Mouse (Mus musculus): ENCODE data around the gene Hsd17b1. TPM values are rescaled to one million over a fixed set of nuclear protein-coding genes. Genes with fewer than 3 reads are reported as not detected.
A peak's percentile ranks its signal among the peaks of the same experiment; 100 is the strongest.
"Not testable (repeated sequence)": the region's sequence is repeated elsewhere in the genome, so short reads cannot be mapped to it uniquely, and the experiment has no call there.

Gene Hsd17b1
- total RNA-seq, 2 experiments from 2014 or later, result 0.41 to 0.77 TPM

DNA sequence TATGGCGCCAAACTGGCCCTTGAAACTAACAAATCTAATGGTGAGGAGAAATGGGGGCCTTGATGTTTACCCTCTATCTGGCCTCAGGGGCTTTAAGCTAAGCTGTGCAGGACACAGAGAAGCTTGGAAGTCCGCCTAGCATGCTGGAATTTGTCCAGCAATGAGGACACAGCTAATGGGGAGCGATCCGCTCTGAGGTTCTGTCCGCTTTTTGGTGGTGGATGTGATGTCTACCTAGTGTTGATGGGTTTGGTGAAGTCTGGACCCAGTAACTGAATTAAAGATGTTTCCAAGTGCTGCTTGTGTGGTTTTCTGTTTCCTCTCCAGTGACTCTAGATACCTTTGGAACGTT, 8.1 kb downstream of the Hsd17b1 start:
- DNase-seq, result peak in 1 of 2 experiments; percentile 19

GRCm38 (mm10) chr11:101086756-101087681, 8.8 kb downstream of the Hsd17b1 start, which contains the start of gene Mlx:
TSS of gene Mlx (plus strand) at chr11:101087277.
- DNase-seq, result peak; percentile 93 to 96

DNA sequence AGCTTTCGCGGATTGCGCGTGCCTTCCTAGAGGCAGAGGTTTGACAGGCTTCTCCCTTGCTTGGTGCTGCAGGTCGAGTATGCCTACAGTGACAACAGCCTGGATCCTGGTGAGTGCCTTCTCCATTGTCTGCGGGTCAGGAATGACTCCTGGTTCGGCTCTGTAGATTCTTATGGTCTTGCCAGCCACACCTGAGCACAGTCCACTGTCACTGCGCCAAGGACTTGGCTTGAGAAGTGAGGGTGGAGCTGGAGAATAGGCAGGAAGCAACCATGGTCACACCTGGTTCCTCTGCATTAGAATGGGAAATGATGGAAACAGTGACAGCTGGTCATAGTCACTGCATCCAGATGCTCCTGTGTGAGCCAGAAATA, 9.5 kb downstream of the Hsd17b1 start:
- peak in 1 of 2 experiments; percentile 36 for DNase-seq

GRCm38 (mm10) chr11:101089931-101090330, 11.7 kb downstream of the Hsd17b1 start:
- no peak for DNase-seq

- no peak for DNase-seq
Measured at GRCm38 (mm10) chr11:101094930-101095313, 16.7 kb downstream of the Hsd17b1 start.

DNA sequence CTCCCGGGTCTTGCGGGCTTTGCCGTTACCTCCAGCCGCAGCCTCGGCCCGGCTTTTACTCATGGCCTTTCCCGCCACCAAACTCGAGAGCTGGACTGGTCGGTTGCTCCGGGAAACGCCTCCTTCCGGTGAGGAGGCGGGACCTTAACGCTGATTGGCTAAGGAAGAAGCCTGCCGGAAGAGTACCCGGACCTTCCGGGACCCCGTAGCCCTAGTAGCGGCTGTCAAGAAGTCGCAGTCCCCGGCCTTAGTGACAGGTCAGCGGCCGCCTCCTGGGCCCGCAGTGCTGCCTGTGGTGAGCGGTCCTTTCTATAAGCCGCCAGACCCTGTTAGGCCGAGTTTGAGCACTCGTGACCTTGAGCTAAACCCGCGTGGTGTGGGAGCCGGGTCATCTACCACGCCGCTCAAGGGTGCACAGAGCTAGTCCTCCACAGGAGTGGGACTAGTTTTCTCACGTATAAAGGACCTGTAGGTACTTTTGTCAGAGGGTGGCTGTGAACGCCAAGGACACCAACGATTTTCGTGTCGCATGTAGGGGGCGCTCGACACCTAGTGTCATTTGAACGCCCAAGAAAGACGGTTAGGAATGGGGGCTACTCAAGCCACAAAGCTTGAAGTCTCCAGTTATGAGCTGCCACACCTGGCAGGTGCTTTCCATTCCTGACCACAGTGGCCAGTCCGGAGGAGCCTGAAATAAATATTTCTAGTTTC, 17.3 kb downstream of the Hsd17b1 start, which contains the start of gene Psmc3ip:
Psmc3ip (minus strand) TSS at position 123 of the 711 bp plus-strand sequence.
- peak; percentile 98 for DNase-seq

DNA sequence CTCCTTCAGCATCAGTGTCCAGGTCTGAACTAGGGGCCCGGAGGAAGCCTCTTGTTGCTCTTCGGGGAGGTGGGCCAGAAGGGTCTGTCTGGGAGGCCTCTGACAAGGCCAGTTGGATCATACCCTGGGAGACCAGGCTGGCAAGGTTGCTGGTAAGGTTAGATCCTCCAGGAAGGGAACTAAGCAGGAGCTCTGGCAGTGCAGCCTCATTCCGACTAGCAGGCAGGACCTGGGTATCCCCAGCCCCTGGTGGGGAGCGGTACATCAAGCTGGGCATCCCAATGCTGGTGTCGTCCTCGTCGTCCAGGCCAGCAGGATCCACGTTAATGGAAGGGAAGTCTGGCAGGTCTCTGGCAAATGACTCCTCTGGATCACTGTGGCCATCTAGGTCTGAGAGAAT, 20.0 kb downstream of the Hsd17b1 start:
- DNase-seq, result no peak

- no peak for DNase-seq
Measured at GRCm38 (mm10) chr11:101103011-101103410, 24.8 kb downstream of the Hsd17b1 start.

DNA sequence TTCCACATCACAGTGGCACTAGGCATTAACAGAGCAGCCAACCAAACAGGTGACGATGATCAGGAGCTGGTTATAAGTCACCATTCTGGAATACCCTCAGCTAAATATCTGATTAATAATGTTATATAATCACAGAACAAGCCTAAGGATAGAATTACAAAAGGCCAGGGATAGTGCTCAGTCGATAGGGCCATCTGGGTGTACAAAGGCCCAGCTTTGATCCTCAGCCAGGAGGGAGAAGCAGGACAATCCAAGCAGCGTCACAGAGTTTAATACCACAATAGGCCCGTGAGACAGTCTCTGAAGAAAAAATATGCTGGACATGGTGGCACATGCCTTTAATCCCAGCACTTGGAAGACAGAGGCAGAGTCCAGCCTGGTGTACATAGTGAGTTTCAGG, 31.1 kb downstream of the Hsd17b1 start:
- no peak for DNase-seq

- DNase-seq, result no peak
Measured at GRCm38 (mm10) chr11:101110708-101111107, 32.5 kb downstream of the Hsd17b1 start.

GRCm38 (mm10) chr11:101111178-101111577, 33.0 kb downstream of the Hsd17b1 start:
- DNase-seq, result no peak

DNA sequence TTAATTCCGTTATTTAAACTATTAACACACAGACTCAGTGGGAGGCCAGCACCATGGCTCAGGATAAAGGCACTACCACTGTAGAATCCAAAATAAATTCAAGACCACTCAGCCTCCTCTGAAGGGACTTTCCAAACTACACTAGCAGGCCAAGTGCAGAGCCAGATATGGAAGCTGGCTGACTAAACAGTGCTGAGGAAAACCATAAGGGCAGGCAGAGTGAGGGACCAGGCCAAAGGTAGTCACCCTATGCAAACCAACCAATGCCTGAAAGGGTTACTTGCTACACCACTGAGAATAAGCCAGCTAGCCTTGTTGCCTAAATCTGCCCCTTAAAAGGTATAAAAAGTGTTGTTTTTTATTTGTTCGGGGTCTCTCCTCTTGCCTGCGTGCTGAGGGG, 34.0 kb downstream of the Hsd17b1 start:
- no peak for DNase-seq

- peak in 1 of 2 experiments; percentile 25 for DNase-seq
Measured at GRCm38 (mm10) chr11:101115564-101115963, 37.4 kb downstream of the Hsd17b1 start.

GRCm38 (mm10) chr11:101118105-101118504, 39.9 kb downstream of the Hsd17b1 start:
- DNase-seq, result no peak

DNA sequence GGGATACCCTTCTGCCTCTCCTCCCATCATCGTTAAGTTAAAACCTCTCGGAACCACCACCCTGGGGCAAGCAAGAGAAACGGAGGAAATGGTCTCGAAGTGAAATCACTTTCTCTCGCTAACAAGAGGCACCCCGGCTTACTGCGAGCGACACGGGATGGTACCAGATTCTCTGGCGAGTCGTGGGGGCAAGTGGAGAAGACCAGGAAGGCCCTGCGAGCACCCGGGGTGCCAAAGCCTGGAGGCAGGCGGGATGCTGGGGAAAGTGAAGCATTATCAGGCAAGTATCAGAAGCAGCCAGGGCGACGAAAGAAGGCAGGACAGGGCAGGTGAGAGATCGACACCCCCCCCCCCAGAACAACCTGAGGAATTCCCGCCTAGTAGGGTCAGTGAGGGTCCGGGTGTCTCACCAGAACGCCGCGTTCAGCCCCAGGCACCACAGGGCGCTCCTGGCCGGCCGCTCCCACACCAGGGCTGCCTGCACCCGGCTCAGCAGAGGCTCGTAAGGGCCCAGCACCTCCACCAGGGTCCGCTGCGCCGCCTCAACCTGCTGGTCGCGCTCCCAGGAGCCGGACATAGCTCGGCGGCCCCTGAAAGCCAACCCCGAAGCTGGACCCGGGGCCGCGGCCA, 41.0 kb downstream of the Hsd17b1 start:
- peak in 1 of 2 experiments; percentile 31 for DNase-seq

GRCm38 (mm10) chr11:101119761-101120544, 41.7 kb downstream of the Hsd17b1 start, which contains the start of the genes Retreg3 and Tubg1:
TSS of gene Retreg3 (minus strand) at chr11:101119893.
TSS of gene Tubg1 (plus strand) at chr11:101119938.
- DNase-seq, result peak; percentile 98 to 99

- DNase-seq, result peak in 1 of 2 experiments; percentile 11
Measured at GRCm38 (mm10) chr11:101120545-101121188, 42.5 kb downstream of the Hsd17b1 start.

- not testable (repeated sequence) for DNase-seq
Measured at GRCm38 (mm10) chr11:101124494-101124893, 46.3 kb downstream of the Hsd17b1 start.

DNA sequence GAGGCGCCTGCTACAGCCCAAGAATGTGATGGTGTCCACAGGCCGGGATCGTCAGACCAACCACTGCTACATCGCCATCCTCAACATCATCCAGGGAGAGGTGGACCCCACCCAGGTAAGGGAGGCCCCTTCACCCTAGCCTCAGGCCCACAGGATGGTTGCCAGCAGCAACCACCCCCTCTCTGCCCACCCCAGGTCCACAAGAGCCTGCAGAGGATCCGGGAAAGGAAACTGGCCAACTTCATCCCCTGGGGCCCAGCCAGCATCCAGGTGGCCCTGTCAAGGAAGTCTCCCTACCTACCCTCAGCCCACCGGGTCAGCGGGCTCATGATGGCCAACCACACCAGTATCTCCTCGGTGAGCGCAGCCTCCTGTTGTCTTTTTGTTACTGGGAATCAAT, 46.8 kb downstream of the Hsd17b1 start:
- DNase-seq, result not testable (repeated sequence)

DNA sequence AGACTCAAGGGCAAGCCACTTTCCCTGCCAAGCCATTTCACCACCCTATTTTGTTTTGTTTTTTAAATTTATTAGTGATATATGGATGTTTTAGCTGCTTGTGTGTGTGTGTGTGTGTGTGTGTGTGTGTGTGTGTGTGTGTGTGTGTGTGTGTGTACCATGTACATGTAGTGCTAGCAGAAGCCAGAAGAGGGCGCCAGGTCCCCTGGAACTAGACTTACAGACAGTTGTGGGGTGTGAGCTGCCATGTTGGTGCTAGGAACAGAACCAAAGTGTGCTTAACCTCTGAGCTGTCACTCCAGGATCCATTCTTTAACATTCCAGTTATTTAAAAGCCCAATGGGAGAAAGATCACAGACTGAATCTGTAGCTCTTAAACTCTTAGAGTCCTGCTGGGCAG, 48.9 kb downstream of the Hsd17b1 start:
- no peak for DNase-seq

- DNase-seq, result peak; percentile 35 to 42
Measured at GRCm38 (mm10) chr11:101128996-101129577, 50.9 kb downstream of the Hsd17b1 start.

Data from heart, adult 18-20 months (tissue).